Mouse (Mus musculus) kidney, adult 2 months (tissue): ENCODE results near the gene Ints13.

Experiments
- CTCF ChIP-seq: fragments of 200-500 bp; conservative IDR thresholded peaks from 2 replicates; pipeline ENCODE4 v1.5.1; 2011; ENCODE audit warnings: low read depth, mild to moderate bottlenecking, control low read depth, low read length, moderate library complexity, mixed read lengths; ENCODE audit not compliant: insufficient read depth, insufficient read length
- POLR2A ChIP-seq: fragments of 200-500 bp; IDR thresholded peaks from one replicate; pipeline ENCODE4 v1.6.1; 2011; ENCODE audit warnings: low read depth, low read length, control low read depth

GRCm38 (mm10) chr6:146545289-146545865, 32.3 kb downstream of the Ints13 start:
- TF ChIP-seq CTCF (no peak), POLR2A (no peak)
